Mouse (Mus musculus) lung, postnatal 14 days (tissue): ENCODE data around the gene Lmtk2.

Experiments
- DNase-seq: peaks from one replicate; pipeline ENCODE4 v3.0.0; 2021

Gene Lmtk2

GRCm38 (mm10) chr5:144221305-144221704 is 121.1 kb downstream of the Lmtk2 start:
- peak; percentile 31 for DNase-seq

DNA sequence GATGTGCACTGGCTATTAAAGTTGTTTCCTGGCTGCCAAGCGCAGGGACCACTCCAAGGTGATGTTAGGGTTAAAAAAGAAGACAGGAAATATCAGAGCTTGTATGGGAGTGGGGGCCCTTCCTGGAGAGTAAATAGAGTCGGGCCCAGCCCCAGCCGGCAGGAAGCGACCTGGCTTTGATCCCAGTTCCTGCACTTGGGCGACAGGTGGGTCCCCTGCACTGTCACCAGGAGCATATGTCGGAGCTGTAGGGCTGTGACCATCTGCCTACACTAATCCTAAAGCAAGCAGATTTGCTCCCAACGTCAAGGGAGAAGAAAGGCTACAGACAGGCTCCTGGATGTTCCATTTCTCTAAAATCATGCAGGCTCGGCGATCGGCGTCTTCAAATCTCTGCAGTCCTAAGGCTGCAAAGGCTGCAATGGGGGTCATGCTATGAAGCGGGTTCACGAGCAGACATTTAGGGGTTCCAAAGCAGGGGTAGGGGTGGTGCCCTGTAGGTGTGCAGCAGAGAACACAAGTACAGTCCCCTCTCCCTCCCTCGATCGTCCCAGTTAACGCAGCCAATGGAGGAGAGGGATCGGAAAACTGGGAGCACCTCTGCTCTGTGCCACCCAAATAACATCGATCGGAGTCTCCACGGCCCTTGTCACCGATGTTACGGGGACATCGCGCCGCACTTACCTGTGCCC is 122.7 kb downstream of the Lmtk2 start:
- peak; percentile 78 for DNase-seq

GRCm38 (mm10) chr5:144223503-144223862 is 123.2 kb downstream of the Lmtk2 start, which contains the start of gene Tecpr1:
Gene Tecpr1 (minus strand): TSS chr5:144223615.
- peak; percentile 96 for DNase-seq

DNA sequence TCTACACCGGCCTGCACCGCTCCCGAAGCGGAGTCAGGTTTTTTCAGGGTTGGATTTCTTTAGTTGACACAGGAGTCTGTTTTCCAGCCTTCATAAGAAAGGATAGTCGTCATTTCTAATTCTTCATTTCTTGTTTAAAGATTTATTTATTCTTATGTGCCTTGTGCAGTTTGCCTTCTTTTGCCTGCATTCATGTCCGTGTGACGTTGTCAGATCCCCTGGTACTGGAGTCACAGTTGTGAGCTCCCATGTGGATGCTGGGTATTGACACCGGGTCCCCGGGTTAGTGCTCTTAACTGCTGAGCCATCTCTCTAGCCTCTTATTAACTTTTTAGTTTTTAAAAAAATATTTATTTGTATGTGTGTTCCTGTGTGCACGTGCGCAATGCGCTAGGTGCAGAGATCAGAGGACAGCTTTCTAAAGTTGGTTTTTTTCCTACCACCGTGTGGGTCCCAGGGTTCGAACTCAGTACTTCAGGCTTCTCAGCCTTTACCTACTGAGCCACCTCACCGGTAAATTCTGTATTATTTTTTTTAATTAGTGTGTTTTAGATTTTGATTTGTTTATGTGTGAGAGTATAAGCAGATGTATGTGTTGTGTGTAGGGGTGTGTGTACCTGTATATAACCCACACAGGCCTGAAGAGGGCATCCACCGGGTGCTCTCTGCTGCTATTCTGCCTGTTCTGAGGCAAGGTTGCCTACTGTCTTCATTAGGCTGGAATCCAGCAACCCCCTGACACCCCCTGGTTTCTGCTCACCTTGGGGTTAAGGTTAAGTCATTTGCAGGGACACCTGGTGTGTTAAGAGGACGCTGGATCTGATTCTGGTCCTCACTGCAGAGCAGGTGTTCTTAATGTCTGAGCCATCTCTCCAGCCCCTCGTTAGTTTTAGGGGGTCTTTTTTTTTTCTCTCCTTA is 123.9 kb downstream of the Lmtk2 start:
- DNase-seq = no peak

GRCm38 (mm10) chr5:144226220-144226619 is 126.0 kb downstream of the Lmtk2 start:
- DNase-seq = no peak

DNA sequence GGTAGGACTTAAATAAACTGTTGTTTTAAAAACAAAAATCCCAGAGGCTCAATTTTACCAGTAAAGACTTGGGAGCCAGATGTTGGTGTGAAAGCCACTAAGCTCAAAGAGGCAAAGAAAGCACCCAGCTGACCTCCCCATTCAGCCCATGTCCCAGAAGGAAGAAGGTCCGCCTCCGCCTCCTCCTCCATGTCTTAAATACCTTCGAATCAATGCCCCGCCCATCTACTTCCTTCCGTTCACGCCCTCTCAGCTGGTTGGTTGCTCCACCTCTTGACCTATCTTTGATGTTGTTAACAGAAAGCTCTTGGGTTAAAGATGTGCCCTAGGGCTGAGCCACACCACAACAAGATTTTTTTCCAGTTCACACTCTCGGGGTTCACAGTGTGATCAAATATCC is 130.0 kb downstream of the Lmtk2 start:
- DNase-seq = no peak

- no peak for DNase-seq
Observed at GRCm38 (mm10) chr5:144231410-144231809, 131.2 kb downstream of the Lmtk2 start.

GRCm38 (mm10) chr5:144232531-144232930 is 132.3 kb downstream of the Lmtk2 start:
- DNase-seq = no peak

- DNase-seq = no peak
Observed at GRCm38 (mm10) chr5:144234222-144234621, 134.0 kb downstream of the Lmtk2 start.

- no peak for DNase-seq
Observed at GRCm38 (mm10) chr5:144234714-144235113, 134.5 kb downstream of the Lmtk2 start.
